Mouse (Mus musculus) myocyte (in vitro differentiated cells): ENCODE measurements around the gene Fbxo42.

ENCODE experiments used
- CEBPB ChIP-seq: IDR thresholded peaks from 2 replicates; pipeline ENCODE4 v1.6.1; 2011; ENCODE audit warnings: mild to moderate bottlenecking, moderate library complexity; ENCODE audit not compliant: poor library complexity, insufficient read depth, severe bottlenecking
- E2F4 ChIP-seq: IDR thresholded peaks from one replicate; pipeline ENCODE4 v1.6.1; 2011; ENCODE audit warnings: mild to moderate bottlenecking, control low read depth, moderate library complexity; ENCODE audit not compliant: insufficient read depth
- MAX ChIP-seq: IDR thresholded peaks from one replicate; pipeline ENCODE4 v1.6.1; 2011; ENCODE audit warnings: low read depth, mild to moderate bottlenecking, control low read depth
- MYOG ChIP-seq, 3 experiments: IDR thresholded peaks; one replicate each; pipeline ENCODE4 v1.6.1; 2011; ENCODE audit warnings: control low read depth in 2 of 3, low read depth in 2 of 3, mild to moderate bottlenecking in 2 of 3; ENCODE audit not compliant: insufficient read length in 2 of 3, control insufficient read depth in 1 of 3, insufficient read depth in 1 of 3
- POLR2A ChIP-seq: IDR thresholded peaks from one replicate; pipeline ENCODE4 v1.6.1; 2011; ENCODE audit warnings: low read depth, mild to moderate bottlenecking, control low read depth, moderate library complexity; ENCODE audit not compliant: insufficient read length
- POLR2AphosphoS2 ChIP-seq: IDR thresholded peaks from one replicate; pipeline ENCODE4 v1.6.1; 2011; ENCODE audit warnings: low read depth, control low read depth; ENCODE audit not compliant: insufficient read length
- REST ChIP-seq: IDR thresholded peaks from one replicate; pipeline ENCODE4 v1.6.1; 2011; ENCODE audit warnings: mild to moderate bottlenecking, control low read depth, moderate library complexity; ENCODE audit not compliant: insufficient read depth, insufficient read length
- TCF12 ChIP-seq: IDR thresholded peaks from one replicate; pipeline ENCODE4 v1.6.1; 2011; ENCODE audit warnings: mild to moderate bottlenecking, control low read depth; ENCODE audit not compliant: poor library complexity, insufficient read depth, severe bottlenecking
- TCF3 ChIP-seq: IDR thresholded peaks from one replicate; pipeline ENCODE4 v1.6.1; 2011; ENCODE audit warnings: low read depth, control low read depth; ENCODE audit not compliant: insufficient read length

DNA sequence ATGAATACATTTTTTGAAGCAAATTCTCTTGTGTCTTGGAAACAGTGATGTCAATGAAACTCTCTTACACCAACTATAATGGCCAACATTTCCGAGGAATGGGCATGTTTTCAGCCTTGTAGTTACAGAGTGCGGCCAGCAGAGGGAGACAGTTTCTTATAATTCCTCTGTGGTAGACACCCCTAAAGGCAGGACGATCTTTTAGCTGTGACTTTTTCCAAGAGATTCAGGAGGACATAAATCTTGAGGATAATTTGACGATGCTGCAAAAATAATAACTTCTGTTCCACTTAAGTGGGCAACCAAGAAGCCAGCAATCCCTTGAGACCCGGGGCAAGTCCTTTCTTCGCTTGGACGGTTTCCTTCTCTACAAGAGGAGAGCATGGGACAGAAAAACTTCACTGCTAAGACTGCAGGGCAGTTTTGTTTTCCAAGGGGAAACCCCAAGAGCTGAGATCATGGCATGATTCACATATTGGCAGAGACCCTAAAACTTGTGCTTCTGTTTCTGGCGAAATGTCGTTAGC, 5.4 kb upstream of the Fbxo42 start:
- TF ChIP-seq POLR2A: no peak
- TF ChIP-seq MAX: no peak
- TF ChIP-seq E2F4: no peak
- TF ChIP-seq CEBPB: no peak
- no peak for TF ChIP-seq MYOG (IDR thresholded peaks at IDR 0.05; ENCODE audit: control insufficient read depth in 1 of 3, insufficient read depth in 1 of 3, insufficient read length in 2 of 3, low read depth in 2 of 3)
- no peak for TF ChIP-seq TCF12
- TF ChIP-seq POLR2AphosphoS2: no peak
- no peak for TF ChIP-seq TCF3
- no peak for TF ChIP-seq REST
